Mouse (Mus musculus) activated CD4-positive, CD25-positive, alpha-beta regulatory T cell, adult 4 months (primary cell): Measurements from ENCODE around the gene Pex11b. TPM values are rescaled to one million over a fixed set of nuclear protein-coding genes. Genes with fewer than 3 reads are reported as not detected.
"Not testable (repeated sequence)": the region's sequence is repeated elsewhere in the genome, so short reads cannot be mapped to it uniquely, and the experiment has no call there.

ENCODE experiments used
- ATAC-seq: one replicate; pipeline ENCODE4 v1.8.0; 2017
- polyA plus RNA-seq, 2 experiments: library from polyadenylated mRNA; unstranded; fragments of 100-300 nt; shearing (Covaris generic); gene quantifications; one replicate each; pipeline ENCODE4 v1.2.1; 2017

Pex11b gene
- polyA plus RNA-seq, 2 experiments from 2014 or later: 43.5 to 45.8 TPM

DNA sequence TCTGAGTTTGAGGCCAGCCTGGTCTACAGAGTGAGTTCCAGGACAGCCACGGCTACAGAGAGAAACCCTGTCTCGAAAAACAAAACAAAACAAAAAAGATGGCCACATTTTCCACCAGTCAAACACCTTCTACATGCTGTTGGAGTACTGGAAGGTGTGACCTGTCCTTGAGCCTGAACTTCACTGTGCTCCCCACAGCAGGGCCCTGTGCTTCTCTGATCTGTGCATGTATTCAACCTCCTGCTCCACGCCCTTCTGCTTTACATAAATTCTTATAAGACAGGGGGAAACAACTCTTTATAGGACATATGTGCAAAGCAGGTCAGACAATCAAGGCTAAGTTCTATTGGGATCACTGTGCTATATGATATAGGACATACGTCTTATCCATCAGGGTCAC is 12.0 kb upstream of the Pex11b start:
- ATAC-seq: no peak

DNA sequence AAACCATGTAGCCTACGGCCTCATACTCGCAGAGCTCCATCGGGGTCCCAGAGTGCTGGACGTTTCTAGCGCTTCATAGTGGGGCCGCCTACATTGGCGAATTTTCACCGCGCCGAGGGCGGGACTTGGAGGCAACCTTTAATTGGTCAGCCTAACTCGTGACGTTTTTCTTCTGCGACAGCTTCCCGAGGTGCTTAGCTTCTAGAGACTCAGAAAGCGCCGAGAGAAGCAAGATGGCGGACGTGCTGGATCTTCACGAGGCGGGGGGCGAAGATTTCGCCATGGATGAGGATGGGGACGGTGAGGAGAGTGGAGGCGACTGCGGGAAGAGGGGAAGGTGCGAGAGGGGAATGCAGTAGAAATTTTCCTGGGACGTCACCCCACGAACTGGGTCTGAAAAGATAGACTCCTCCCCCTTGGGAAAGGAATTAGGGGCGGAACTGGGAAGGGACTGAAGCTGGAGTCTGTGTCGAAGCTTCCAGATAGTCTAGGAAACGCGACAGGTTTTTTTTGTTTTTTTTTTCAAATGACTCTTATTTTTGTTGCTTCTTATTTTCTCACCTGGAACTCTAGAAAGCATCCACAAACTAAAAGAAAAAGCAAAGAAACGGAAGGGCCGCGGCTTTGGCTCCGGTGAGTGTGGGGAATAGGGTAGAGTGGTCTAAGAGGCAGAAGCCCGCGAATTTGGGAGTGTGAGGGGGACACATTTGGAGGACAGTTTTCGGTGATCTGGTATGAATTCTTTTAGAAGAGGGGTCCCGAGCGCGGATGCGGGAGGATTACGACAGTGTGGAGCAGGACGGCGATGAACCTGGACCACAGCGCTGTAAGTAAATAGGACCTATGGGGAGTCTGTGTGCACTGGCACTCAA is 5.2 kb upstream of the Pex11b start, which contains the start of gene Rbm8a:
Gene Rbm8a (plus strand): TSS at position 205 of the 872 bp plus-strand sequence.
- ATAC-seq: peak; percentile 99

DNA sequence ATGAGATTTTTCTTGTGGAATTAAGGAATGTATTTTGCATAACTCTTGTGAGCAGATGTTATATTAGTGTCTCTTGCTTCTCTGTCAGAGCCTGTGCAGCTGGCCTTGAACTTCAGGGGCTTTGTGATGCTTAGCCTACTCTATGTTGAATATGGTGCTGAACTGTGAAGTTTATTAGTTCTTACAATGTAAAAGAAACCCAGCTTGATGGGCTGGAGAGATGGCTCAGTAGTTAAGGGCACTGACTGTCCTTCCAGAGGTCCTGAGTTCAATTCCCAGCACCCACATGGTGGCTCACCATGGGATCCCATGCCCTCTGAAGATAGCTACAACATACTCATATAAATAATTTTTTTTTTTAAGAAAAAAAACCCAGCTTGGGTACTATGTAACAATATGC is 3.1 kb upstream of the Pex11b start:
- no peak for ATAC-seq

DNA sequence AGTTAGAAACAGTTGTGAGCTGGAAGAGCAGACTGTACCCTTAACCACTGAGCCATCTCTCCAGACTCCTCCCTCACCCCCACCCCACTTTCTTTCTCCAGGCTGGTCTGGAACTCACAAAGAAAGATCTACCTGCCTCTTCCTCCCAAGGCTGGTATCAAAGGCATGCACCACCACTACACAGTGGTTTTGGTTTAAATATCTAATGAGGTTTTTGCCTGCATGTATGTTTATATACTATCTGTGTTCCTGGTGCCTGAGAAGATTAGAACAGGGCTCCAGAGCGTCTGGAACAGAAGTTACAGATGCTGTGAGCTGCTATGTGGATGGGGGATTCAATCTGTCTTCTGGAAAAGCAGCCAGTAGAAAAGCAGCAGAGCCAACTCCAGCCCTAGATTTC is 1.2 kb upstream of the Pex11b start:
- no peak for ATAC-seq

DNA sequence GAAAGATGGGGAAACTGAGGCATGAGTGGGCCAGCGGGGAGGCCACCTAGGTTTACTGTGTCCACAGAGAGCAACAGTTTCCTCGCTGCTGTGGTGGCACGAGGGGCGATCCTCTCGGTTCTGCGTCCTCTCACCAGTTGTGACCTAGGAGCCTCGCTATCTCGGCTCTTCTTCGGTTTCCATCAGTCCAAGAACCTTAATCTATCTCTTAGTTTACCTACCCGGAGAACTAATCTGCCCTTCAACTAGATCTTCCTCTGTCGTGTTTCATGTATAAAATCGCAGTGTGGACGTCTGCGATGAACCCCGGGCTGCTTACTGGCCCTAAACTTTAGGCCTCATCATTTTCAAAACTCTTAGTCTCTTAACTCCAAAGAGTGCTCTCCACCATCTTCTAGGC is 730 bp downstream of the Pex11b start:
- no peak for ATAC-seq

DNA sequence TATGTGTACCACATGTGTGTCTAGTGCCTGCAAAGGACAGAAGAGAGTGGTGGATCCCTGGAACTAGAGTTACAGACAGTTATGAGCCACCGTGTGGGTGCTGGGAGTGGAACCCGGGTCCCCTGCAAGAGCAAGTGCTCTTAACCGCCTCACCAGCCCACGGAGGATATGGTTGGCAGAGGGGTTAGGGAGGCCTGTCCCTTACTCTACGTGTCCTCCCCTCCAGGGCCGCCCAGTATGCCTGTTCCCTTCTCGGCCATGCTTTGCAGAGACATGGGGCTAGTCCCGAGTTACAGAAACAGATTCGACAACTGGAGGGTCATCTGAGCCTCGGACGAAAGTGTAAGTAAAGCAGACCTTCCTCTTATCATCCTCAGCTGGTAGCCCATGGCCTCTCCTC is 1.3 kb downstream of the Pex11b start:
- no peak for ATAC-seq

DNA sequence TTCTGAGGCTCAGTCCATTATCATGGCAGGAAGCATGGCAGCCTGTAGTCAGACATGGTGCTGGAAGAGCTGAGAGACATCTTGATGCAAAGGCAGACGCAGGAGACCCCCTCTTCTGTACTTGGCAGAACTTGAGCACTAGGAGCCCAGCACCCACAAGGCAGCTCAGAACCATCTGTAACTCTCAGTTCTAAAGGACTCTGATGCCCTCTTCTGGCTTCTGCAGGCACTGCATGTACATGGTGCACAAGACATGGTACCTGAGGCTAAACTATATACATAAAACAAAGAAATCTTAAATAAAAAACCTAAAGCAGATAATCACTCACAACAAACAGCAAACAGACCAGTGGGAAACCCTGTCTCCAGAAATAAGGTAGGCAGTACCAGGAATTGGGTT is 4.0 kb downstream of the Pex11b start:
- no peak for ATAC-seq

DNA sequence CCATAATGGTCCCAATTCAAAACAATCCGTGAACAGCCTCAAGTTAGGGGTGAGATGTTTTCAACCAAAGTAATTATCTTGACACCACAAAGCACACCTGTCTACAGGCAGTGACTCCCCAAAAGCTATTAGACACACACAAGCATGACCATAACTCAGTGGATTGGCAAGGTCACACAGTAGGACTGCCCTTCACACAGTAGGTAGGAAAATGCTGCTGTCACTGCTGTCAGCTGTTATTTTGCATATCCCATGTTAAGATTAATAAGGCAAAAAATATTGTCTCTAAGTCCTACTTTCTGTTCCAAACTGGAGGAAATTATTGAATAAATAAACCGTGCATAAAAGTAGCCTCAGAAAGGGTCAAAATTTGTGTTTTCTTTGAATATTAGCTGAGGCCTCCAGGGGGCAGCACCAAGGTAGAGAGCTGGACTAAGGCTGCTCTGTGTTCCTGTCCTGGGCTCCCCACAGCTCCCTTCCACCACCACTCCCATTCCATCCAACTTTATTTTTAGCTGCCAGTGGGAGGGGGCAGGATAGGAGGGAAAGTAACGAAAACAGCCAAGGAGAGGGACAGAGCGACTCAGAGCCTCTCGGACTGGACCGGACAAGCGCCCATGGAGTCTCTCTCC is 10.0 kb downstream of the Pex11b start, which contains the start of gene Itga10:
Gene Itga10 (plus strand): TSS at position 567 of the 632 bp plus-strand sequence.
- no peak for ATAC-seq

DNA sequence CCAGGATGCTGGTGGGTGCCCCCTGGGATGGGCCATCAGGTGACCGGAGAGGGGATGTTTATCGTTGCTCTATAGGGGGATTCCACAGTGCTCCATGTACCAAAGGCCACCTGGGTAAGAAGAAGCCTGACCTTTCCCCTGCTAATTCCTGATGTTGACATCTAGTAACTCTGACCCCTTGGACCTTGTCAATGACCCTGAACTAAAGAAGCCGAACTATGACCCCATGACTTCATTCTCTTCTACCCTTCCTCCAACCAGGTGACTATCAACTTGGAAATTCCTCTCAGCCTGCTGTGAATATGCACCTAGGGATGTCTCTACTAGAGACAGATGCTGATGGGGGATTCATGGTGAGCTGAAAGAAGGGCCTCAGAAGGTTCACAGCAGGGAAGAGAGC is 12.2 kb downstream of the Pex11b start:
- ATAC-seq: no peak

DNA sequence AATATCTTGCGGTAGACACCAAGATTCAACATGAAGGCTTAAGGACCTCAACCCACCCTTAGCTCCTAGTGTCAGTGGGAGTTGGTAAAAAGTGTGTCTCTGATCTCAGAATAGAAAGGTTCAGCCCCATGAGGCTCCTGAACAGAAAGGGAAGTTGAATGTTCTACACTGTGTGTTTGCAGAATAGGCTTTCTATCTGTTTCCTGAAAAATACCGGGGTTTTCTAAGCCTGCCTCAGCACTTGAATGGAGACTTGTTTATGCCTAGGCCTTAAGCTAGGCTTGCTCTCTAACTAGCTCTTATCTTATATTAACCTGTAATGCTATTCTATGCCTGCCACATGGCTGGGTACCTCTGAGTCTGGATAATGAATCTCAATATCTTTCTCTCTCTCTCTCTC is 25.7 kb downstream of the Pex11b start:
- ATAC-seq: no peak

DNA sequence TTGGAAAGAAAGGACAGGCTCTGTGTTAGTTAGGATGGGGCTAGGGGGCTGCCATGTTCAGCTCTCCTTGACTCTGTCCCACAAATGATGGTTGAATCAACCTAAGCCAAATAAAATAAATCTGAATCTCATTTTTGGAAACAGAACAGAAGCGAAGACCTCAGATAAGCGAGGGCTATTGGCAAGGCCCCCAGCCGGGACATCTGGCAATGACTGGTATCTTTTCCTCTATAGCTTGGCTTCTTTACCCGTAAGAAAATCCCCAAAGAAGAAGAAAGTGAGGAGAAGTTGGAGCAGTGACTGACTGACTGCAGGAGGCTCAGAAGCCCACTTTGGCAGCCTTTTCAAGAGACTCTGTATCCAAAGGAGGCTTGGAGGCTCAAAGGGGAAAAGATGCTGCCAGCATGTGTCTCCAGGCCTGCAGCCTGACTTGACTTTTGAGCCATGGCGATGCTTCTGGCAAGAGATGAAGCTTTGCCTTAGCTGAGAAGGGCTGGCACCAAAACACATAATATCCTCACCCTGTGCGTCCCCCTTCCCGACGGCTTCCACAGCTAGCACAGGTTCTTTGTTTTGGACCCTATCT is 27.6 kb downstream of the Pex11b start:
- ATAC-seq: no peak

DNA sequence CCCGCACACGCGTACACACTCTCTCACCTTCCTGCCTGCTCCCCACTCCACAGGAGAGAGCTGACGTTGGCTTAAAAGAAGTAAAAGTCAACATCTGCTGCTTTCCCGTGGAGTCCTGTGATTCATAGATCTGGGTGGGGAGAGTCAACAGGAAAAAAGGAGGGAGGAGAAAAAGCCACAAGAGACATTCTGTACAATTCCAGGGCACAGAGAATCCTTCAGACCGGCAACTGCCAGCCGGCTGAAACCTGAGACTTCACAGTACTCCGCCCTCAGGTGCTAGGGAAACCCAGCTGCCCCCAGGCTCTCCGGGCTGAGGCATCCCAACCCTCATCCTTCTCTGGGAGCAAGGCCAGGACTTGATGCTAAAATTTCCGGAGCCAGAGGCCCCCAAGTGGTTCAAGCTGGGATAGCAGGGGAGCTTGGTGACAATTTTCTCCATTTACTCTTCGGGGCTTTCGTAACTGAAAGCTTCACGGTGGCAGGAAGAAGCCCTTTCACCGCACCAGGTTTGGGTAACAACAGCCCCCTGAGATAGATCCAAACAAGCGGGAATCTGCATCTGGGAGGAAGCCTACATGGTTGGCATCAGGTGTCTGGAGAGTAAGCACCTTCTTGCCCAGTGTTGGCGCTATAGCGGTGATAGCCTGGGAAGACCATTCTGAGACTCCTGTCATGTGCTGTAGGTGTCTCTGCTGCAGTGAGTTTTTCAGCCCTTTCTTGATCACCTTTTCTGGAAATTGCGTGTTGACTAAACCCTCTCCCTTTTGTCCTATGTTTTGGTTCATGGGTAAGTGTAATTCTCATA is 28.5 kb downstream of the Pex11b start:
- ATAC-seq: peak; percentile 36

DNA sequence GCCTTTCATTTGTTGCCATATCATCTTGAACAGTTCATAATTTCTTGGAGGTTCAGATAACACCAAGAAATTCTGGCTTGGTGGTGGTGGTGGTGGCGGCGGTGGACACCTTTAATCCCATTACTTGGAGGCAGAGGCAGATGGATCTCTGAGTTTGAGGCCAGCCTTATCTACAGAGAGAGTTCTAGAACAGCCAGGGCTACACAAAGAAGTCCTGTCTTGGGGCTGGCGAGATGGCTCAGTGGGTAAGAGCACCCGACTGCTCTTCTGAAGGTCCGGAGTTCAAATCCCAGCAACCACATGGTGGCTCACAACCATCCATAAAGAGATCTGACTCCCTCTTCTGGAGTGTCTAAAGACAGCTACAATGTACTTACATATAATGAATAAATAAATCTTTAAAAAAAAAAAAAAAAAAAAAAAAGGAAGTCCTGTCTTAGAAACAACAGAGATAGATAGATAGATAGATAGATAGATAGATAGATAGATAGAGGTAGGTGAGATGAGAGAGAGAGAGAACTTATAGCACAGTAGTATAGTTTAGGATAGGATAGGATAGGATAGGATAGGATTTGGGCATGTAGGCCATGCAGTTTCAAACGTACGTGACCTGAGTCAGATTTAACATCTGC is 30.7 kb downstream of the Pex11b start:
- ATAC-seq: not testable (repeated sequence)

DNA sequence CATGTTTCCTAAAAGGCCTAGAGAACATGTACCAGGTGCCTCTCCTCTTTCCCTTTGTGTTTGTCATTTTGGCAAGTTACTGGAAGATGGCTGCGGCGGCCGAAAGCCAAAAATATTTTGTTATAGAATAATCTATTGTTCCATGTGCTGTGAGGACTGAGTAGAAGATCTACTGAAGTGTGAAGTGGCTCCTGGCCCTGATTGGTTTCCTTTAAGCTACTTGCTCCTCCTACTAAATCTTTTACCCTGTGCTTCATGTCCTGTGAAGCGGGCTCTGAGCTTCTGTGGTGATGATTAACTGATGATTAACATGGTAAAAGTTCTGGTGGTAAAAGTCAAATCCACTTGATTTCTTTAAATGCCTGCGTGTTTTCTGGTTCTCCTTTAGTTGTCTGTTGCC is 31.7 kb downstream of the Pex11b start:
- ATAC-seq: no peak

DNA sequence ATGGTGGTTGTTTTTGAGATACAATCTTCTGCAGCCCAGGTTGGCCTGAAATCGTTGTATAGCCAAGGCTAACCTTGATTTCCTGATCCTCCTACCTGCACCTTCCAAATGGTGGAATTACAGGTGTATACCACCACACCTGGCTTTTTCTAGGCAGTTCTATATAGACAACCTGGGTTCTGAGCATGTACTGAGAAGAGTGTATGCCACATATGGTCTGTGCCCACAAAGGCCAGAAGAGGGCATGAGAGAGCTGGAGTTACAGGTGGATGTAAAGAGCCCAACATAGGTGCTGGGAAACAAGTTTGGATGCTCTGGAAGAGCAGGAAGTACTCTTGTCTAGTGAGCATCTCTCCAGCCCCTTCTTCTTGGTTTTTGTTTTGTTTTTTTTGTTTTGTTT is 32.1 kb downstream of the Pex11b start:
- ATAC-seq: no peak

DNA sequence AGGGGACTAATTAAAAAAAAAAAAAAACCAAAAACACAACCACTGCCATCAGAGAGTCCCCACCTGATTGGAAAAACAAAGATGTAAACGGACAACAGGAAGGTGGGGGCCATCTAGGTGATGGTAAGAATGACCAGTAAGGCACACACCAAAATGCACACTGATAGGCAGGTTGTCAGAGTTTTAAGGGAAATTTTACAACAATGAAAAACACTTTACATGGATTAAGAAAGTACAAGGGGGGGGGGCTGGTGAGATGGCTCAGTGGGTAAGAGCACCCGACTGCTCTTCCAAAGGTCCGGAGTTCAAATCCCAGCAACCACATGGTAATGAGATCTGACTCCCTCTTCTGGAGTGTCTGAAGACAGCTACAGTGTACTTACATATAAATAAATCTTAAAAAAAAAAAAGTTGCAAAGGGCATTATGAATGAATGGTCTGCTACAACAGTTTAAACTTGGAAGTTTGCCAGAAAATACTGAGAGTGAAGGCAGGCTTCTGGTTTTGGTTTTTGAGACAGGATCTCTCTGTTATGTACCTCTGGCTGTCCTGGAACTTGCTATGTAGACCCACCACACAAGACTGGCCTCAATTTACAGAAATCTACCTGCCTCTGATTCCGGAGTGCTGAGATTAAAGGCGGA is 33.4 kb downstream of the Pex11b start:
- ATAC-seq: no peak

DNA sequence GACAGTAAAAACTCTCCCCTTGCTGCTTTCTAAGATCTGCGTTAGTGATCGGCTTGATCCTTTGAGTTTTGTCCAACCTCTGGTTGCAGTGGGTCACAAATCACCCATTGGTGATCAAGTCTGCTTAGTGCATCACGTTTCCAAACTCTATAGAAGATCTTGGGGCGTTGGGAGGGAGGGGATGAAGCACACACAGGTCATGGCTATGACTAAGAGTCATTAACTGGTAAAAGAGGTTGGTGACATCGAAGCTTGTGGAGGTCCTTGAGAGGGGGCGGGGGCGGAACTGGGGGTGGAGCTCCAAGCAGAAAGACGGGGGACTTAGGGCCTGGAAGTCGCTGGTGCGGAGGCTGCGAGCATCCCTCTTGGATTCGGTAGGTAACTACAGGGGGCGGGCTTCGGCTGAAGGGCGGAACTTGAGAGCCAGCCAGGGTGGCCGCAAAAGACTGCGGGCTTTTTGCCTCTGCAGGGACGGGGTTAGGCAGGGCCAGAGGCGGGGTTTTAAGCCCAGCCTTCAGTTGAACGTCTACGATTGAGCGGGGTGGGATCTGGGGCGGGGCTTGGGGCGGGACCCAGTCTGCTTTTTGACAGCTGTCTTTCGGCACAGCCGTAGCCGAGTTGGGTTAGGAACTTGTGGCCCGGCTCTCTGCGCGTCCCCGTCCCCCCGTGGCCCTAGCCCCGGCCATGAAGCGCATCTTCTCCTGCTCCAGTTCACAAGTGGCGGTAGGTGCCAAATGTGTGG is 34.7 kb downstream of the Pex11b start, which contains the start of gene Ankrd35:
Gene Ankrd35 (plus strand): TSS at position 405 of the 742 bp plus-strand sequence.
- ATAC-seq: peak; percentile 96

DNA sequence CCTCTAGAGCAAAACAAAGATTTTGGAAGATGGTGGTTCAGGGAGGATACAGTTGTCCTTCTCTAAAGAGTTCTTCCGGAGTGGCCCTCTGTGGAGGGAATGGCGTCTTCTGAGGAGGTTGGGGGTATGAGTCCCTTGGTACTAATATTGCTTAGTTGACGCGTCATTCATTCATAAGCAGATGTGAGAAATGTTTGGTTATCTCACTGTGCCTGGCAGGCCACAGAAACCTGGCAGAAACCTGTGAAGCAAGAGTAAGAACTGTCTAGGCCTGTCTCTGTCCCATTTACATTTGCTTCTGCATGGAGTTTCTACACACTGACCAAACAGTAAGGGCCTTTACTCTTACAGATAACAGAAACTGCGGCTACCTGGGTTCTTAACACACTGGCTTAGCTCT is 36.3 kb downstream of the Pex11b start:
- no peak for ATAC-seq

DNA sequence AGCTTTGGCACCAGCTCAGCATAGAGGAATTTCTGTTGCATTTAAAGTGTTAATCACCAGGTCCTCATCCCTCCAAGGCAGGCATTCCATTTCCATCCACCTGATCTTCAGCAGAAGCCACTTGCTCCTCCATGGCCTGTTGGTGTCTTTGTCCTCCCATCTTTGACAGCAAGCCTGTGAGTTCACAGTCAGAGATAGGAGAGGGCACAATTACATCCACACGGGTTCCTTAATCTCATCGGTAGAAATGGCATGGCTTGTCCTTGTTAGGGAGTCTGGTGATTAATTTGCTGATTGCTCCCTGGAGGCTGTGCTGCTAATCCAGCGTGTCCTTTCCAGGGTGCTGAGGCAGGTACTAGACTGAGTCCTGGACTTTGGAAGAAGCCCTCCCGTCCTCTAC is 38.3 kb downstream of the Pex11b start:
- ATAC-seq: no peak

DNA sequence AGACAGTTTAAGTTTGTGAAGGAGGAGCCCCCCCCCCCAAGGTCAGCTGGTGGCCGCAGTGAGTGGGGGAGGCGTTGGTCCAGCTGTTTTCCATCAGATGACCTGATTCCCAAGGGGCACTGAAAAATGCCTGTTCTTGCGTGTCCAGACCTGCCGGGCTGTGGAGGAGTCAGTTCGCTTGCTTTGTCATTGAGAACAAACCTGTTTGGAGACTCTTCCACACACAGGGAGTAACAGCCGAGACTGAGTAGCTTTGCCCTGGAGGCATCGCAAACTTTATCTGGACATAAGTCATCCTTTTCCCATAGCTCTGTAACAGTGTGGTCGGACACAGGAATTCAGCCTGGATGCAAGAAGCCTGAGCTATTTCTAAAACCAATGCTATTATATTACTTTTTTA is 39.3 kb downstream of the Pex11b start:
- ATAC-seq: no peak

DNA sequence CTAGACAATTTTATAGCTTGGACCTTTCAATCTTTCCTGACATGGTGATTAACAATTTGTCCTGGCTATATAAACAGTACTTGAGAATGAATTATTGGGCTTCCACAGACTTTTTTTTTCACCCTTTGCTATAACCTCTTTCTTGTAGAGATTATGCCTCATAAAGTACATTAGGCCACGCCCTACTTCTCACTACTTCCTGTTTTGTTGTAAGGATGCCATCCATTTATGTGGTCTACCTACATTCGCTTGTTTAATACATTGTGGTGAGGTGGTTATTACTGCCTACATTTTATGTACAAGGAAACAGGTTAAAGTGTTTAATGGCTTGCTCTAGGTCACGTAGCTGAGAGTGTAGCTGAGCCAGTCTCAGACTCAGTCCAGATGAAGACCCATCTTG is 40.0 kb downstream of the Pex11b start:
- ATAC-seq: peak; percentile 79
